Mouse (Mus musculus) frontal cortex, postnatal 14 days (tissue): ENCODE results near the gene Slc30a1.
A peak's percentile ranks its signal among the peaks of the same experiment; 100 is the strongest.

Experiments
- DNase-seq, 2 experiments: peaks; one replicate each; pipeline ENCODE4 v3.0.0; 2022; ENCODE audit warnings: low spot score in 2 of 2

Slc30a1 gene

DNA sequence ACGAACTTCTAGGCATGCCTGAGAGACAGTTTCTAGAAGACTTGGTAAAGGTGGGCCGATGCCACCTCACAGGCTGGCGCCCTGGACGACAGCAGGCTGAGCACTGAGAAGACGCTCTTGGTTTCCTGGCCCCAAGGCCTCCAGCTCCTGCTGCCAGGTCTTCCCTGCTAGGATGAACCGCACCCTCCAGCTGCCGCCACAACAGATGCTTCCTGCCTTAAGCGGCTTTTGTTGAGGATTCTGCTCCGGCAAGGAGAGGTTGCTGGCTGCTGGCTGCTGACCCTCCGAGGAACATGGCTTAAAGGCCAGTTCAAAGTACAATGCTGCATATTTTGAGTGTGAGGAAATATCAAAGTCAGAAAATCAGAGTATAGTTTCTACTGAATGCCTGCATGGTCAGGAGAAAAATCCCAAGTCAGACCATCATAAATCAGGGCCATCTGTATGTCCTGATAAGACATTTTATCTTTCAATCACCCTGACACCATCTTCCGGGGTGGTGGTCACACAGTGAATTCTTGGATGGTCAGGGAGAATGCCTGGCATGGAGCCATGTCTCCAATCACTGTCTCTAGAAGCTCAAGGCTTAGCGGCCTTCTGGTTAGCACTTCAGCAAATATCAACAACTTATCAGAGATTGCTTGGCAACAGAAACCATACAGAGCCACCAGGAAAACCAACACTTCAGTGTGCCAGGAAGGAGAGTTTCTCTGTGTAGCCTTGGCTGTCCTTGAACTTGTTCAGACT lies 9.6 kb upstream of the Slc30a1 start:
- DNase-seq: no peak

DNA sequence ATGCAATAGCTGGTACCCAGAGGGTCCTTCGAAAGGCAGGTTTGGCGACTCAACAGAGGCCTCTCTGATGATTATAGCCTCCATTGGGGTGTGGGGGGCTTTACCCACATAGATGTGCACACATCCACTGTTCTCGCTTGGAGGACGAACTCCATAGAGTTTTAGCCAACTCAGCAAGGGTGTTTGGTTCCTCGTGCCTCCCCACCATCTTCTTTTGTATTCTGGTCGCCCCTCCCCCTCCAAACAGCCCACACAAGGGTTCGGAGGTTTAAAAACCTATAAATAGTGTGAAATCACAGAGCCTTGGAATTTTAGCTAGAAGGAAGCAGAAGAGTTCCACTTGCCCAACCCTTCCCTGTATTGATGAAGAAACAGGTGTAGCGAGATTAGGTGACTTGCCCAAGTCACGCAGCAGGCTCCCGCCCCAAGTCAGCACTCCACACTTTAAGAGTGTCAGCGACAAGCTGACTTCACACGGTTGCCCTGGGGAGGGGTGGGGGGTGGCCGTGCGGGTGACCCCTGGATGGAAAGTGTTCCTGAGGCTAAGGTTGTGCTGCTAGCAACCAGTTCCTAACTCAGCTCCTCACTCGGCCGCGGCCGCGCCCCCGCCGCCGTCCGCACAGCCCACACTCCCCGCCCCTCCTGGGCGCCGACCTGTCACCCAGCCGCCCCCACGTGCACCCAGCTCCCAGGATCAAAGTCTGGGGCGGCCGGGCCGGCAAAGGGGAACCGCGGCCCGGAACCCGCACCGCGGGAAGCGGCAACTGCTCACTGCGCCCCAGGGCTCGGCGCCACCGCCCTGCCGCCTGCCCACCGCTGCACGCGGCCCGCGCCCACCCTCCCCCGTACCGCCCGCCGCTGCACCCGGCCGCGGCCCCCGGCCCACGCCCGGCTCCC lies 682 bp upstream of the Slc30a1 start:
- no peak for DNase-seq

DNA sequence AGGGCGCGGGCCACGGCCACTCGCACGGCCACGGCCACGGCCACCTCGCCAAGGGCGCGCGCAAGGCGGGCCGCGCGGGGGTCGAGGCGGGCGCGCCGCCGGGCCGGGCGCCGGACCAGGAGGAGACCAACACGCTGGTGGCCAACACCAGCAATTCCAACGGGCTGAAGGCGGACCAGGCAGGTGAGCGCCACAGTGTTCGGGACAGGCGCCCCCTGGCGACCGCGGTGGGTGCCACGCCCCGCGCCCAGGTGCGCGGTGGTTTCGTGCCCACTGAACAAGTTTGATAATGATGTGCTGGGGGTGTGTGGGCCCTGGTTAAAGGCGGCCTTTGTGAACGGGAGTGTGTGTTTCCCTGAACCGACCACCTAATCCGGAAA lies 854 bp downstream of the Slc30a1 start:
- peak; percentile 71 for DNase-seq

DNA sequence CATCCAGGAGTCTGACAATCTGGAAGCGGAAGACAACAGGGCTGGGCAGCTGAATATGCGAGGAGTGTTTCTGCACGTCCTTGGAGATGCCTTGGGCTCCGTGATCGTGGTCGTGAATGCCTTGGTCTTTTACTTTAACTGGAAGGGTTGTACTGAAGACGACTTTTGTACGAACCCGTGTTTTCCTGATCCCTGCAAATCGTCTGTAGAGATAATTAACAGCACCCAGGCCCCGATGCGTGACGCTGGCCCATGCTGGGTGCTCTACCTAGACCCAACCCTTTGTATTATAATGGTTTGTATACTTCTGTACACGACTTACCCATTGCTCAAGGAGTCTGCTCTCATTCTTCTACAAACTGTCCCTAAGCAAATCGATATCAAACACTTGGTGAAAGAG lies 2.3 kb downstream of the Slc30a1 start:
- DNase-seq: no peak

DNA sequence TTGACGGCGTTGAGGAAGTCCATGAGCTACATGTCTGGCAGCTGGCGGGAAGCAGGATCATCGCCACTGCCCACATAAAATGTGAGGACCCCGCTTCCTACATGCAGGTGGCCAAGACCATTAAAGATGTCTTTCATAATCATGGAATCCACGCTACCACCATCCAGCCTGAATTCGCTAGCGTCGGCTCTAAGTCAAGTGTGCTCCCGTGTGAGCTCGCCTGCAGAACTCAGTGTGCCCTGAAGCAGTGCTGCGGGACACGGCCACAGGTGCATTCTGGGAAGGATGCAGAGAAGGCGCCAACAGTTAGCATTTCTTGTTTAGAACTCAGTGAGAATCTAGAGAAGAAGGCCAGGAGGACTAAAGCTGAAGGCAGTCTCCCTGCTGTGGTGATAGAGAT lies 2.7 kb downstream of the Slc30a1 start:
- no peak for DNase-seq

DNA sequence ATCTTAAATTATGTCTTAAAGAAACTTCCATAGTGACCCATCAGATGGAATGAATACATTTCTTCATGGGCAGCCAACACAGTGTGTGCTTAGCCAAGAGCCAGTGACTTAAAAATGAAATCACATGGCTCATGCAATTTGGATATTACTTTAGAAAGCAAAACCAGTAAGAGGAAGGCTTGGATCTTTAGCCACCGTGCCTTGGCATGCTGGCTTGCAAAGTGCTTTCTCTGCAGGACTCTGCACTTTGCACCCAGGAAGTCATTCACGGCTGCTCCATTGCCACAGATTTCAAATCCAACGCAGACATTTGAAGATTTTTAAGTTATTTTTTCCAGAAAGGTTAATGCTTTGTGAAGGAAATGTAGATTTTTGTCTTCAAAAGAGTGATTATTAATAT lies 4.1 kb downstream of the Slc30a1 start:
- DNase-seq: no peak

DNA sequence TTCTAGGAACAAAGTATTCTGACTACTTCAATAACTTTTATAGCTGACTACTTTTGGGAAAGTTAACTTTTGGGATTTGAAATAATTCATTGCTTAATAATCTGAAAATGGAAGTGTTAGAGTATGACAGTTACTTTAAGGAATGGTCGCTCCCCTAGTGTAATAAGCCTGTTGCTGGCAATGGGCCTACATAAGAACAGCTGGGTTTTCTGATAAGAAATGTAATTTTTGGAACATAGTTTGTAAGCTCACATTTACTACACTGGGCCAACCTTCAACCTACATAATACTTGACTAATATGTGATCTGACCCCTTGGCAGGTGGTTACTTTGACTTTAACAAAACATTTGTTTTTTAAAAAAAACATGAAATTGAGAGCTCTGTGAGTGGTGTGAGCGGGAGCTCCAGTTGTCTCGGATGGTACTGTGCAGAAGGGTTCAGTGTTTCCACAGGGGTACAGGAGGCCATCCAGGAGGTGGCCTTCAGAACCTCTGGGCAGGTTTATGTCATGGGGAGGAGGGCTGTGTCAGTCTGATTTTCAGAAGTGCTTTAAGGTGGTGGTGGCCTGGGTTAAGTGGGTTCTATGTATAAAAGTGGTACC lies 4.6 kb downstream of the Slc30a1 start:
- no peak for DNase-seq

DNA sequence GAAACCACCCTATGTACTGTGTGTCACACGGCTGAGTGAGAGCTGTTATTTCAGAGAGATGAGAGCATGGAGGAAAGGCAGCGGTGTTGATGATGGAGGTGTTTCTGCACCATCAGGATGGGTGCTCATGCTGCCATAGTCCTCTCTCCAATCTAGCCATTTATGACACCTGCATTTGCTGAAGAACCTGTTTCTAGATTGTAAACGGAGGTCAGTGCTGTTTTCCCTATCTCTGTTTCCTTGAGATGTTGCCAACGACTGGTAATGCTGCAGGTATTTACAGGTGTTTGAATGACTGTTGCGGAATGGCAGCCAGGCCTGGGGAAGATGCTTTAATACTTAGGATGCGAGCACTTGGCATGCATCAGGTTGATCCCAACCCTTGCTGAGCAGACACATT lies 8.1 kb downstream of the Slc30a1 start:
- DNase-seq: no peak

DNA sequence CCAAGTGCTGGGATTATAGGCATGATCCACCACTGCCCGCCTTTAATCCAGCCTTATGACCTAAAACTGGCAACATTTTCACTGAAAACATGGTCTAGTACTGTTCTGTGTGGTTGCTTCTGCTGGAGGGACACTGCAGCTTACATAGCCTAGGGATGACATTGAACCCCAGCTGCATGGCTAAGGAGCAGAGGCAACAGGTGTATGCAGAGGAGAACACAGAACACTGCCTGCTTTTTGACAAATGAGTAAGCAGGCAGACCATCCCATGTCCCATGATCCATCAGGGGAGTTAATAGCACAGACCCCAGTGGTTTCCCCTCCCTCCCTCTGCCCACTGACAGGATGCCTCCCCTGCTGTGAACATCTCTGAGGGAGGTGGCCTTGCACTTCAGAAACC lies 9.0 kb downstream of the Slc30a1 start:
- DNase-seq: no peak

DNA sequence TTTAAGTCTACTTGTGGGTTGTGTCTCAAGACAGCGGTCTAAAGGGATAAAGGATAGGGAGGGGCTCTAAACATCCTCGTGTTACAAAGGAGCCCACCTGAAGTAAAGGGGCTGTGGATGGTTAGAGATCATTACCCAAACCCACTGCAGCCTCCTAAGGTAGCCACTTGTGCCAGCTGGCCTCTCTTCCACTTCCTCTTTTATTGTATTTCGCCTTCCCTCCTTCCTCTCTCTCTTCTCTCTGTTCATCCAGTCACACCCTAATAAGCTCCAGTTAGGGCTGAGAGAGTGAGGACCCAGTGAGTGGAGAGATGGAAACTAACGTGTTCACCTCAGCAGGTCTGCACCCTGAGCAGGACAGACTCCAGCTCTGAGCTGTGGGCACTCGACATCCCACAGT lies 10.3 kb downstream of the Slc30a1 start:
- DNase-seq: no peak

DNA sequence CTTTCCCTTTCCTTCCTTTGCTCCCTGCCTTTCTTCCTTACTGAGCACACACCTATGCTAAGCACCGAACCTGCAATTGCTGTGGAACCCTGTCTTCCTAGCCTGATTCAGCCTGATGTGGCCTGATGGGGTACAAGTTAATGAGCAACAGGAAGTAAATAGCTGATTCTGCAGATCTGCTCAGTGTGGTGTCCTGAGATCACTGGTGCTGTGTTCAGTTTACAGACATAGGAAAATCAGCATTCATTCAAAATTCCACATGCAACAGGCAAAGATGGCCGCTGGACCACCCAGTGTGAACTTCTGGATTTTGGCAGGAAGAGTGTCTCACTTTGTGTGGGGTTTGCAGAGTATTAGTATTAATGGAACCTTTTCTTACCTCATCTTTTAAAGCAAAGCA lies 12.8 kb downstream of the Slc30a1 start:
- no peak for DNase-seq

DNA sequence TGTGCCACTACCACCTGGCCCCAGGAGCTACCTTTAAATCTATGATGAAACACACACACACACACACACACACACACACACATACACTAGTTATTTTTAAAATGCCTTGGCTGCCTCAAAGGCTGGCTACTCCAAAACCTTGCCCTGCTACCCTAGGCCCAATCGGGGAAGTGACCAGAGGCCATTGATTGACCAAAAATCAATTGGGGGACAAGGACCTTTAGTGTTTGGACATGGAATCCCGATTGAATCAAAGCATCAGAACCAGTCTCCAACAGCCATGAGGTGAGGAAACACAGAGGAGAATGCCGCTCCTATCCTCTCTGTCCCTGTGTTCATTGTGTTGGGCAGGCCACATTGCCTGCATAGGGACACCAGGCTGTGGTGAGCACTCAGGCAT lies 15.1 kb downstream of the Slc30a1 start:
- no peak for DNase-seq

DNA sequence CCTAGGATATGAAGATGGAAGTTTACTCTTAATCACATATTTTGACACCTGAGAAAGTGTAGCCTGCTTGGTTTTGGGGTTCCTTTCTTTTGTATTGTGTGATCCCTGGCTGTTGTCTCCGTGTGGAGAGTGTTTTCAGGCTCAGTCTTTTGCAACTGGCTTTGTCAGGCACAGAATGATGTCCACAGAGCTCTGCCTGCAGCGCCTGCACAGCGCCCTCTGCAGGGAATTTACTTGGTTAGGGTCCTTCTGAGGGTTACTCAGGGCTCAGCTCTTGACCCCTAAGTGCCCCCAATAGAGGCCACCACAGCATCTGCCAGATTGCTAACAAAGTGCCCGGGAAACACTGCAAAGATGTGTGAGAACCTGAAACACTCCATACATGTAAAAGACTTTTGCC lies 18.9 kb downstream of the Slc30a1 start:
- no peak for DNase-seq

DNA sequence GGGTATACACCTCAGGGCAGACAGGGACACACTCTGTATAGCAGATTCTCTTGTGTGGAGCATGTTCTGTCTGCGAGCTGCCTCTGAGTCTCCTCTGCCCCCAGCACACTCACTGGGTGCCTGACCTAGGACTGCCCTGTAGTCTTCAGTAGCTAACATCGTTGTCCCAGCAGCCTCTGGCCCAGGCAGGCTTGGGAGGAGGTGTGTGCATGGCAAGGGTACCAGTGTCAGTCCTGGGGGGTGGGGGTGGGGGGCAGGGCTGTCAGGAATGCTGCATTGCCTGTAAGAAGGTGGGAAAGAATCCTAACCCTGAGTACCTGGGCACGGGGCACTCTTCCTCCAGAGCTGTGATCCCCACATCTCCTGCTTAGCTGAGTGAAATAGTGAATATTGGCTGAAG lies 20.1 kb downstream of the Slc30a1 start:
- no peak for DNase-seq

DNA sequence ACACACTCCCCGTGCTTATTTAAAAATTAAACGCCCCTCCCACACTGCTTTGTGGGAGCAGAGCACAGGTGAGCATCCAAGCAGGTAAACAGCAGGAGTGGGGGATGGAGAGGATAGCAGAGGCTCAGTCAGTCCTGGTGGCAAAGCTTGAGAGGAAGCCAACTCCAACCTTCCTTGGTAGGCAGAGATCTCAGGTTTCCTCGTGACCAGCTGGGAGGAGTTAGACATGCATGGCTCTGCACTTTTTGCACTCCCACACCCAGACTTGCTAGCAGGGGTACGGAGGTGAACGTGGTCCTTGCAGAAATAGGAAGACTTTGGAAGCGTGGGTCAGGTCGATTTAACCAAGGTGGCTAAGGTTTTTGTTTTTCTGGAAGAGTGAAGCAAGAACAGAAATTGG lies 21.8 kb downstream of the Slc30a1 start:
- DNase-seq: no peak

DNA sequence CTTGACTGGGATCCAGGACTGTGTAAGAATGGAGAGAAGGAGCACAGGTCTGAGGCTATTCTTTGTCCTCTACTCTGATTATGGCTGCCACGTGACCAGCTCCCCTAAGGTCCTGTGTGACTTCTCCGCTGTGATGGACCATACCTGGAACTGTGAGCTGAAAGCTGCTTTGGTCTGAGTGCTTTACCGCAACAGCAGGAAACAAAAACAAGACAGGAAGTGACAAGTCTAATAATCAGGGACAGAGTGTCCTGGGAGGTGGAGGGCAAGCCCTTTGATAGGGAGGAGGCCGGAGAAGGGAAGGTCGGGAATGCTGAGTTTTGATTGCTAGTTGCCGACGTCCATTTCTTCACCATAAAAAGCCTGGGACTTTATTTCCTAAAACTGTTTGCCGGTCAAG lies 22.5 kb downstream of the Slc30a1 start:
- no peak for DNase-seq

DNA sequence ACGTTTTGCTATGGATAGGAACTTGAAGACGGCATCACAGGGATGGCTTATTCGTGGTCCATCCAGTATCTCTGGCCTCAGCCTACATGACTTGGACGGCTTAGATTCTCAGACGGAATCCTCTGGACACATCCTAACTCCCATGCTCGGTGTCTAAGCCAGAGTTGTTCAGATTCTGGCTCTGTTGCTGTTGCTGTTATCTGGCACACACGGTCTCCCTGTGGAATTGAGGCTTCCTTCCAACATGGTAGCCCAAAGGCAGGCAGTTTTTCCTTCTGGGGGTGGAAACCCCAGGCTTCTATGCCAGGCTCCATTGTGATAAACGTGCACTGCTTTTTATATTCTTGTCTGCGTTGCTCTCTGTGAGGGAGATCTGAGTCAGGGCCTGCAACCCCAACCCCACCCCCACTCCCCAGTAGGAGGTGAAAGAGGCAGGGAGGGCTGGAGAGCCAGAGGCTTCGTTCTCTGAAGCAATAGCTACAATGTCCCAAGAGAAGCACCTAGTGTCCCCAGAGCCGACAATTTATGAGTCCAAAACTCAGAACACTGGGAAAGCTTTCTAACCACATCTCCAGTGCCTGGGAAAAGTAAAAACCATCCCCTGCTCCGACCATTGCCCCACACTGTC lies 23.4 kb downstream of the Slc30a1 start:
- DNase-seq: no peak

DNA sequence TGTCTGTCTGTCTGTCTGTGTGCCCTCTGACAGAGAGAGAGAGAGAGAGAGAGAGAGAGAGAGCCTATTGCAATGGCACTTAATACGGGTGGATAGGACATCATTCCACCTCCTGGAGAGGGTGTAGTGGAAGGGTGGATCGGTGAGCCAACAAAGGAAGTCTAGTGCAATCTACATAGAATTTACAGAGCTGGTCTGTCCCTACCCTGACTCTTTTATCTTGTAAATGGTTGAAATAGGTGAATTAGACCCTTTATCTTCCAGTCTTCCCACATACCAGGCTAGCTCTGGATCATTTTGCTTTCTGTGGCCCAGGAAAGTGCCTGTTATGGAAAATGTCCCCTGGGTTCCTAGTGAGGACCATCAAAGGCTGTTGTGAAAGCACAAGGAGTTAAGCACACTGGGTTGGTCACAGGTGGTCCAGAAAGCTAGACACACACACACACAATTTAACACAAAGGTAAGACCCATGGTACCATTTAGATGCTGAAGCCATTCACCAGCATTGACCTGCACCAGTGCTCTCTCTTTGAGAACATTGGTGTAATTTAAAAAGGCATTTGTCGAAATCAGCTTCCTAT lies 24.0 kb downstream of the Slc30a1 start:
- no peak for DNase-seq

DNA sequence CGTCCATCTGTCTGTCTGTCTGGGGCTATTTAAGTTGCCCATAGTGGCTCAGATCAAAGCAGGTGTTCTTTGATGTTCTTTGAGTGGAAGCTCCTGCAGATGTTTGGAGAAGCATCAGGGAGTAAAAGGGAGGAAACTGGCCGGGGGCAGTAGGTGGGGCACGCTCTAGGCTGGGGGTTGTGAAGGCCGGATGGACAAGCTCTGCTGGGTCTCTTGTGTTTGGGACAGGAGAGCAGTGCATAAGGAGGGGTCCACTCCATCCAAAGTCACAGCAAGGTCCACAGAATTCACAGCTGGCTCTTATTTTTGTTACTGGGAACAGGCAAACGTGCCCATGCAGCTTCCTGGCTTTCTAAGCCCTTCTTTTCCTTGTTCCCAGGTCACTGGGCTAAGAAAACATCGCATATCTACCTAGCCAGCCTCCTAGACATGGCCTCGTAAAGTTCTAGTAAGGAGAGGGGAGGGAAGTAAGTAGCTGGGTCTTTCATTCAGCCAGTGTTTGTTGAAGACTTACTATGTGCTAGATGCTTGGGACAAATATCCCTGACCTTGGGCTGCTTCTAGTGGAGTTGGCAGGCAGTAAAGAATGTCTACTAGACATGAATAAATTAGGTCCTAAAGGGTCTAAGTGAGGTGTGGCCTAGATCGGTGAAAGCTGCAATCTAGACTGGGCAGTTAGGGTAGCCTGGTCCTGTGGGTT lies 25.9 kb downstream of the Slc30a1 start:
- DNase-seq: no peak

DNA sequence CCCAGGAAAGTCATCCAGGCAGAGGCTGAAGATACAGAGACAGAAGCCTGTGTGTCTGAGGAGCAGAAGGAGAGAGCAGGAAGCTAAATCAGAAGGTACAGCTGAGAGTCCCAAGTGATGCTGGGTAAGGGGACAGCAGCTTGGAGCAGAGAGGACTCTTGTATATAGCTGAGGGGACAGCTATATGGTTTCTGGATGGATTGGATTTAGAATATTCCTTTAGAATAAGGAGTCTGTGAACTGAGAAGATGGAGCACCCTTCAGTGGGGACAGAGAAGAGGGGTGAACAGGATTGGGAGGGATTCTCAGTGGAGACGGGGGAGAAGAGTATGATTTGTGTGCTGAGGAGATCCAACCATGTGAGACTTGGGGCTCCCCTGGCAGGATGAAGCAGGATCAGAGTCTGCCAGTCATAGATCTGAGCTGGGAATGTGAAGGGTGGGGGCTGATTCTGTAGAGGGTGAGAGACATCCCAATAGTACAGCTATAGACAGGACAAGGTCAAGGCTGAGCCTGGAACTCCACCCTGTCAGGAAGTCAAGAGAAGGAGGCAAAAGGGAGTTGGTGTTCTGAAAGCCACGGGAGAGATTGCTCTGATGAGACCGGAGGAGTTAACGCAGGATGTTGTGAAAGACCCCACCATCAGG lies 26.5 kb downstream of the Slc30a1 start:
- no peak for DNase-seq

DNA sequence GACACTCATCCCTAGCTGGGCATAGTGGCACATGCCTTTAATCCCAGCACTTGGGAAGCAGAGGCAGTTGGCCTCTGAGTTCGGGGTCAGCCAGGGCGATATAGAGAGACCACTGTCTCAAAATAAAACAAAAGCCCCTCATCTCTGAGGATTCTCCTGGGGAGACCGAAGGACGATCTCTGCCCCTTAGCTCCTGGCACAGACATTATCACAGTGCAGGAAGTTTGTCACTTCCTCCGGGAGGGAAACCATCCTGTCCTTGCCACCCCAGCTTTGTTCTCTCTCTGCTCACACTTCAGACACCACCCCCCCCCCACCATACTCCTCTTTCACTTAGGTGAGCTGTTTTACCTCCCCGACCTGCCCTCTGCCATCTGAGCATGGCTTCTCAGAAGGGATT lies 37.1 kb downstream of the Slc30a1 start:
- DNase-seq: no peak
